Mouse (Mus musculus): Measurements from ENCODE around the gene AC134908.4.

DNA sequence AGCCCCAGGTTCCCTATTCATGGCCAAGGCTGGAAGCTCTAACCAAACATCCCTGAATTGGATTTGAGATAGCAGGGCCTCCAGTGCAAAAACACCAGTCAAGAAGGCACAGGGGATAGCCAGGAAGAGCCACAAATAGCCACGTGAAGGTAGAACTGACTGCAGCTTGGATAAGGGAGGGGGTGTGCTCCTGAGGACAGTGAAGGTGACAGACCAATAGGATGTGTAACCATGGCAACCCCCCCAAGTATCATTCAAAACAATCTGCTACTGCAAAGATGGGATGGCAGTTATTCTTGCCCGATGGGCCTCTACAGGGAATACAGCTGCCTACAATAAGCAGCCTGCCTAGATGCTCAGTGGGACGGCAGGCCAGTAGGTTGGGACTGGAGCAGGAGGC, 42.1 kb upstream of the AC134908.4 start:
- no peak for TF ChIP-seq CTCF (IDR thresholded peaks at IDR 0.05; ENCODE audit: insufficient read depth, low read depth, low read length)
- TF ChIP-seq POLR2A (IDR thresholded peaks at IDR 0.05; ENCODE audit: insufficient read depth, low read depth, low read length) = no peak
